Mouse (Mus musculus): ENCODE data around the gene Rab44. TPM values are rescaled to one million over a fixed set of nuclear protein-coding genes. Genes with fewer than 3 reads are reported as not detected.

Rab44 gene
- polyA plus RNA-seq, 1 experiment from 2014 or later: 1.7 TPM

DNA sequence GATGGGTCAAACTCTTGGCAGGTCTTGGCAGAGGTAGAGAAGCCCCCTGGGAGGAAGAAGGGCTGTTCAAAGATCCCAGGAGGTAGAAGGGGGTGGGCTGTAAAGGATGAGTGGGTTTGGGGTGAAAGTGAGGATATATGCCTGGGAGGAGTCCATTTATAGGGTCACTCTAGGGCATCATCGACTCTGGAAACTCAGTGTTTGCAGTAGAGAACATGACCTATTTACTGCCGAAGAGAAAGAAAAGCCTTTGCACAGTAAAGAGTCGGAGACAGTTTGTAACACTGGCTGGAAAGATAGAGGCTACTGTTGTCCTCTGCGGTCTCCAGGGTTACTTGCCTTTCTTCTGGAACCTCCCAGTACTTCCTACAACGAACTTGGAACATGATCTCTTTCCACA, 40.6 kb upstream of the Rab44 start:
- no peaks in the 10 kb centered on the region for H3K9me3 ChIP-seq (ENCODE audit: control insufficient read depth, low read length)
- H3K4me2 ChIP-seq (ENCODE audit: low read depth, low read length): no peak overlapping the region
- peaks cover 17% of the 10 kb centered on the region for H3K4me1 ChIP-seq (ENCODE audit: control insufficient read depth, insufficient read depth, low read length)
- DNase-seq (ENCODE audit: low spot score) (no peak), ATAC-seq (ENCODE audit: low read depth) (no peak)
- H3K9ac ChIP-seq (ENCODE audit: low read depth, low read length): no peak overlapping the region
- H3K27me3 ChIP-seq (replicated peaks; ENCODE audit: control insufficient read depth, insufficient read depth, low read length): no peaks in the 10 kb centered on the region
- H3K36me3 ChIP-seq (ENCODE audit: control insufficient read depth, insufficient read depth, low read length): no peaks in the 10 kb centered on the region
- no peak overlapping the region for H3K4me3 ChIP-seq (ENCODE audit: low read depth, low read length)
- 48% methylated on average over 5 of the region's 5 CpGs for WGBS
- H3K27ac ChIP-seq (replicated peaks; ENCODE audit: low read depth, low read length): no peak overlapping the region; the same call in 1 of the 2 replicates

DNA sequence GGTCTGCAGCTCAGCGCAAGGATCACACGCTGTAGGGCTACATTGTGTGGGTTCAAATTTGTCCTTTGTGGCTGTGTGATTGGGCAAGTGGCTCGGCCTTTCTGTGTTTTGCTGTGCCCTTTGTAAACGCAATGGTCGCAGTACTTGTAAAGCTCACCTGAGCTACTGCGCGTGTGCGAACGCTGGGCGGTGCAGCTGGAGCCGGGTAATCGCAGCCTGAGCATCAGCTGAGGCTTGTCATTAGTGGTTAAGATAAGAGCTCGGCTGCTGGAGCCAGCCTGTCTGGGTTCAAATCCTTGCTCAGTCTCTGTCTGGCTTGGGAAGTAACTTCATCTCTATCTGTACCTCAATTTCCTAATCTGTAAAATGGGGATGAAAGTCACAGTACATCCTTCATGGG, 39.9 kb upstream of the Rab44 start:
- no peak for ATAC-seq (ENCODE audit: low read depth)
- no peaks in the 10 kb centered on the region for H3K27me3 ChIP-seq (replicated peaks; ENCODE audit: control insufficient read depth, insufficient read depth, low read length)
- H3K4me1 ChIP-seq (ENCODE audit: control insufficient read depth, insufficient read depth, low read length): peaks cover 24% of the 10 kb centered on the region
- no peak overlapping the region for H3K9ac ChIP-seq (ENCODE audit: low read depth, low read length)
- no peak overlapping the region for H3K4me2 ChIP-seq (ENCODE audit: low read depth, low read length)
- H3K36me3 ChIP-seq (ENCODE audit: control insufficient read depth, insufficient read depth, low read length): no peaks in the 10 kb centered on the region
- no peak for DNase-seq (ENCODE audit: low spot score)
- WGBS: 71% methylated on average over 13 of the region's 13 CpGs
- no peaks in the 10 kb centered on the region for H3K9me3 ChIP-seq (ENCODE audit: control insufficient read depth, low read length)
- no peak overlapping the region for H3K27ac ChIP-seq (replicated peaks; ENCODE audit: low read depth, low read length)
- H3K4me3 ChIP-seq (ENCODE audit: low read depth, low read length): no peak overlapping the region

DNA sequence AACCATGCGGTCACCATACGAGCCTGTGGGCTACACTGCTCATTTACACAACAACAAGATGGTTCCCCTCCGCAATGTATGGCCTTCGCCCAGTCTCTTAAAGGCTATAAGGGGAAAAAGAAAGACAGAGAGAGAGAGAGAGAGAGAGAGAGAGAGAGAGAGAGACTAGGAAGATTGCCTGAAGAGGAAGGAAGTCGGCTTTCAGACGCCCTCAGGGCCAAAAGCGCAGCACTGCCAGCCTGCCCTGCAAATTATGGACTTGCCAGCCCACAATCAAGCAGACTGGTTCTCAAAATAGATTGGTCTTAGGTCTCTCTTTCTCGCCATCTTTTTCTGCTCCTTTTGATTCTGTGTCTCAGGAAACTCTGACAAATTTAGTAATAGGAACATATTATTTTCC, 37.7 kb upstream of the Rab44 start:
- 78% methylated on average over 8 of the region's 8 CpGs for WGBS
- H3K27ac ChIP-seq (replicated peaks; ENCODE audit: low read depth, low read length): no peak overlapping the region

DNA sequence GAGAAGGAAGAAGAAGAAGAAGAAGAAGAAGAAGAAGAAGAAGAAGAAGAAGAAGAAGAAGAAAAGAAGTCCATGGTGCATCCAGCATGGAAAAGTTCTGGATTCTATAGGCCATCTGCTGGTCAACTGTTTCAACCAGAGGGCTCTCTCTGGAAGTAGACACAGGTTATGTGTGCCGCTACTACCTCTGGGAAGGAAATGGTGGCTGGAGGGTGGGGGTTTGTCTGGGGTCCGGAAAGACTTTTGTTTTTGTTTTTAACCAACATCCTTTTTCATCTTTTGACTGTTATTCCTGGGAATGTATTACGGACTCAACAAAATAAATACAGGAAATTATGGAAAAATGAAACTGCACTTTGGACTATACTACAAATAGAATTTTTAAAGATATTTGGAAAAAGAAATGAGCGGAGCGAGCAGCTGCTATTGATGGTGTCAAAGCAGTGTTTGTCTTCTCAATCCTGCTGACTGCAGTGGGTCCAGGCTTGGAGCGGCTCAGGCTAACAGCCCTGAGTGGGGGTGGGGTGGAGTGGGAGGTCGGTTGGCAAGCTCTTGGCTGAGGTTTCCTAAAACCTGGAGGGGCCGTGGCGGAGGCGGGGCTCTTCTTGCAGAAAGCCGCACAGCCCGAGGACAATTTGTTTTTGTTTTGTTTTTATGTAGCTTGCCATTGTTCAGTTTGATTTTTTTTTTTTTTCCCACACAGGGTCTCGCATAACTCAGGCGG, 36.0 kb upstream of the Rab44 start:
- Histone ChIP-seq H3K4me1 (ENCODE audit: control insufficient read depth, insufficient read depth, low read length) (peaks cover 30% of the 10 kb centered on the region), H3K9ac (ENCODE audit: low read depth, low read length) (peak overlapping the region; percentile 48), H3K4me2 (ENCODE audit: low read depth, low read length) (peak overlapping the region; percentile 60), H3K27ac (replicated peaks; ENCODE audit: low read depth, low read length) (peak overlapping the region; percentile 80), H3K9me3 (ENCODE audit: control insufficient read depth, low read length) (no peaks in the 10 kb centered on the region), H3K4me3 (ENCODE audit: low read depth, low read length) (peak overlapping the region; percentile 30), H3K36me3 (ENCODE audit: control insufficient read depth, insufficient read depth, low read length) (no peaks in the 10 kb centered on the region), H3K27me3 (replicated peaks; ENCODE audit: control insufficient read depth, insufficient read depth, low read length) (peaks cover 13% of the 10 kb centered on the region)
- ATAC-seq (ENCODE audit: low read depth) (peak; percentile 64; the same call in 1 of the 2 replicates), DNase-seq (ENCODE audit: low spot score) (peak; percentile 88)
- WGBS: 8% methylated on average over 14 of the region's 14 CpGs

More for the DNA sequence above, 37.7 kb upstream of the Rab44 start:
- no peak overlapping the region for H3K4me2 ChIP-seq (ENCODE audit: low read depth, low read length)
- H3K9me3 ChIP-seq (ENCODE audit: control insufficient read depth, low read length): no peaks in the 10 kb centered on the region
- peaks cover 27% of the 10 kb centered on the region for H3K4me1 ChIP-seq (ENCODE audit: control insufficient read depth, insufficient read depth, low read length)
- DNase-seq (ENCODE audit: low spot score) (no peak), ATAC-seq (ENCODE audit: low read depth) (no peak)
- no peaks in the 10 kb centered on the region for H3K36me3 ChIP-seq (ENCODE audit: control insufficient read depth, insufficient read depth, low read length)
- H3K4me3 ChIP-seq (ENCODE audit: low read depth, low read length): no peak overlapping the region
- H3K9ac ChIP-seq (ENCODE audit: low read depth, low read length): no peak overlapping the region
- H3K27me3 ChIP-seq (replicated peaks; ENCODE audit: control insufficient read depth, insufficient read depth, low read length): peaks cover 6% of the 10 kb centered on the region

DNA sequence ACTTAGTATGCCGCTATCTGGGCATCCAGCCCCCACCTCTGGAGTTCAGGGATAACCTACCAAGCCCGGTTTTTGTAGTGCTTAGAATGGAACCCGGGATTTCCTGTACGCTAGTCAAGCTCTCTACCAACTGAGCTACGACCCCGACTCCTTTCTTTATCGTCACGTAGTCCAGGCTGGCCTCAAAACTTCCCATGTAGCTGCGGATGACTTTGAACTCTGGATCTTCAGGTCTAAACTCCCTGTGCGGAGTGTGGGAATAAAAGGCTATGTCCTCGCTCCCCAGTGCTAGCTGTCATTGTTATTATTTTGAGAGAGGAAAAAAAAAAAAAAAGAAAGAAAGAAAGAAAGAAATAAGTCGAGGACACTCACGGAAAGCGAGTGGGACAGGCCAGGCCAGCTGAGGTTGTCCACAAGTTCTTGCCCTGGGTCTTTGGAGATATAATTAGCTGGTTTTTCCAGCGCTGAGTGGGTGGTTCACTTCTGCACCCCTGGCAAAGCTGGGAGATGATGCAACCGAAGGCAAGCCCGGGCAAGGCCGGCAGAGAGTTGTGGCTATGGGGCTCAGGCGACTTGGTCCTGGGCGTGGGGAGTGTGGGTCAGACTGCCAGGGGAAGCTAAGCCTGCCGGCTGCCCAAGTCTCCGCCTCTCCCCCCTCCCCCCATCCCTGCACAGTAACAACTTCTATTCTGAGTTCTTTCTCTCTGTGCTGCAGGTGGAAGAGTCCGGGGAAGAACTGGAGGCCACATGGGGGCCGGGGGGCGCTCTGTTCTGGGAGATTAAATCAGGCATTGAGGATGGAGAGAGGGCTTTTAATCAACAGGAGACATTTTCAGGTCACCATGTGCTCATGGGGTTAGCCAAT, 35.2 kb upstream of the Rab44 start:
- DNase-seq (ENCODE audit: low spot score): peak; percentile 81
- peak overlapping the region; percentile 80 for H3K27ac ChIP-seq (replicated peaks; ENCODE audit: low read depth, low read length)
- H3K9me3 ChIP-seq (ENCODE audit: control insufficient read depth, low read length): 0 out of 2 replicates have a peak, but pooled peaks cover under 1% of the 10 kb centered on the region
- peak; percentile 66 for ATAC-seq (ENCODE audit: low read depth)
- H3K4me1 ChIP-seq (ENCODE audit: control insufficient read depth, insufficient read depth, low read length): peaks cover 26% of the 10 kb centered on the region
- peak overlapping the region; percentile 48 for H3K9ac ChIP-seq (ENCODE audit: low read depth, low read length)
- 7% methylated on average over 24 of the region's 25 CpGs for WGBS
- peak overlapping the region; percentile 30 for H3K4me3 ChIP-seq (ENCODE audit: low read depth, low read length)
- no peaks in the 10 kb centered on the region for H3K36me3 ChIP-seq (ENCODE audit: control insufficient read depth, insufficient read depth, low read length)
- peaks cover 13% of the 10 kb centered on the region for H3K27me3 ChIP-seq (replicated peaks; ENCODE audit: control insufficient read depth, insufficient read depth, low read length)
- peak overlapping the region; percentile 60 for H3K4me2 ChIP-seq (ENCODE audit: low read depth, low read length)

DNA sequence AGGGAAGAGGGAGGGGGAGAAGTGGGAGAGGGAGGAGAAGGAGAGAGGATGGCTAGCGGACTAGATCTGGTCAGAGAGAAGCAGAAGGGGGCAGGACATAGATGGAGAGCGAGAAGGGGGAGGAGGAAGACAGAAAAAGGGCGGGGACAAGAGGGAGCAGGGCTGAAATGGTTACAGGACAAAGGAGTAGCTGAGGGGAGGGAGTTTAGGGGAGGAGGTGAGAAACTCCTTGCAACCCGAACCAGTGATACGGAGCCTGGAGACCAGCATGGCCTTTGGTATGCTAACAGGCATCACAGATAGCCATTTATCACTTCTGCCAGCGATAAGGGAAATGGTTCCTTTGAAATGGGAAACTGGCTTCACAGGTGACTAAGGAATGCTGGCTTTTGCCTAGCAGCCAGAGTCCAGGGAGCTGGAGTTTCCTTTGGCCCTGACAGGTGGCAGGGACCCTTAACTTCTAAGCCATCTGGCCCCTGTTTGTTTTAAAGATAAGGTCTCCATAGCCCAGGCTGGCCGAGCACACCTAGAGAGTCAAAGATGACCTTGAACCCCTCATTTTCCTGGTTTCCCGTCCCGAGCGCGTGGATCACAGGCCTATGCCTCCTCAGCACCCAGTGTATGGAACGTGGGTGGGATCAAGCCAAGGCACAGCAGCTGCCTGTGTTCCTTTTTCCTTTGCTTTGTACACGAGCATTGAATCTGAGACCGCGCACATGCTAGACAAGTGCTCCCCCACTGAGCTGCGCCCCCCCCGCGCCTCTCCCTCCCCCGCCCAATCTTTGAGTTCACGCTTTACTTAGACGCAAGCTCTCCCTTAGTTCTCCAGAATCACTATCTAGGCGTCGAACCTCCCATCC, 33.0 kb upstream of the Rab44 start:
- ATAC-seq (ENCODE audit: low read depth): no peak
- Histone ChIP-seq H3K4me2 (ENCODE audit: low read depth, low read length) (peak overlapping the region; percentile 32), H3K9ac (ENCODE audit: low read depth, low read length) (peak overlapping the region; percentile 31), H3K4me1 (ENCODE audit: control insufficient read depth, insufficient read depth, low read length) (peaks cover 26% of the 10 kb centered on the region), H3K9me3 (ENCODE audit: control insufficient read depth, low read length) (0 out of 2 replicates have a peak, but pooled peaks cover 6% of the 10 kb centered on the region), H3K27me3 (replicated peaks; ENCODE audit: control insufficient read depth, insufficient read depth, low read length) (peaks cover 13% of the 10 kb centered on the region), H3K36me3 (ENCODE audit: control insufficient read depth, insufficient read depth, low read length) (no peaks in the 10 kb centered on the region), H3K4me3 (ENCODE audit: low read depth, low read length) (peak overlapping the region; percentile 13), H3K27ac (replicated peaks; ENCODE audit: low read depth, low read length) (no peak overlapping the region)
- no peak for DNase-seq (ENCODE audit: low spot score)
- 3% methylated on average over 23 of the region's 23 CpGs for WGBS

DNA sequence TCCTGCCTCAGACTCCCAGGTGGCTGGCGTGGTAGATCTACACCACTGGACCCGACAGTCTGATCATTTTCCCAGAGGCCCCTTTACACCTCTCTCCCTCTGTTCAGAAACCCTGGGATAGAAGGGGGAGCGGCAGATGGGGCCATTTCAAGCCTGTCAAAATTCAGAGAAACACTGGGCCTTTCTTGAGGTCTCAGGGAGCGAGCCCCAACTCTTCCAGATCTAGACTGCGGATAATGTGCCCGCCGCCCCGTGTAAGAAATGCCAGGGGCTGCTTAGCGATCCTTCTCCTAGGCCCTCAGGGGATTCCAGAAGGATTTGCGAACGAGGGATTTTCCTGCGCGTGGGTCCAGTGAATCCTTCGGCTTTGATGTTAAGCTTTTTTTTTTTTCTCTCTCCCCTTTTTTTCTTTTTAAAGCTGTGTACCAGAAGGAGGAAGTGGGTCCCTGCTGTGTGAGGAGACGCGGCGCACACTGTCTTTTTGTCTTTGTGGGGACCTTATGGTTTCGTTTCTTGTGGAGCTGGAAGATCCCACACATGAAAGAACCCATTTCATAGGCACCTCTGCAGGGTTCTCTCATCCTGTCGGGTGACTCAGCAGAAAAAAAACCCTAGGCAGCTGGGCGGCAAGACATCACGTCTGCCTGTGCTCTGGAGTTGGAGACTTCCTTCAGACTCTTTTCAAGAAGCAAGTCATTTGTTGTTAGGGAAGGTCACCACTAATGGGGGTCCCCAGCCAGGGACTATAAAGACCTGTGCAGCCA, 32.1 kb upstream of the Rab44 start:
- ATAC-seq (ENCODE audit: low read depth): no peak
- Histone ChIP-seq H3K4me2 (ENCODE audit: low read depth, low read length) (peak overlapping the region; percentile 32), H3K4me1 (ENCODE audit: control insufficient read depth, insufficient read depth, low read length) (peaks cover 26% of the 10 kb centered on the region), H3K36me3 (ENCODE audit: control insufficient read depth, insufficient read depth, low read length) (no peaks in the 10 kb centered on the region), H3K9me3 (ENCODE audit: control insufficient read depth, low read length) (0 out of 2 replicates have a peak, but pooled peaks cover 6% of the 10 kb centered on the region), H3K9ac (ENCODE audit: low read depth, low read length) (peak overlapping the region; percentile 31; the same call in 1 of the 2 replicates), H3K4me3 (ENCODE audit: low read depth, low read length) (peak overlapping the region; percentile 13), H3K27me3 (replicated peaks; ENCODE audit: control insufficient read depth, insufficient read depth, low read length) (peaks cover 13% of the 10 kb centered on the region), H3K27ac (replicated peaks; ENCODE audit: low read depth, low read length) (no peak overlapping the region)
- DNase-seq (ENCODE audit: low spot score): no peak
- 4% methylated on average over 19 of the region's 21 CpGs for WGBS
